Mouse (Mus musculus) heart, adult 2 months (tissue): Measurements from ENCODE around the gene Olfr223.

Source experiments
- CTCF ChIP-seq: fragments of 200-600 bp; IDR thresholded peaks from 2 replicates; pipeline ENCODE4 v1.8.1; 2022; ENCODE audit warnings: antibody characterized with exemption, mild to moderate bottlenecking, moderate library complexity
- EP300 ChIP-seq: fragments of 200-500 bp; IDR thresholded peaks from 2 replicates; pipeline ENCODE4 v1.6.1; 2011; ENCODE audit warnings: low read depth, low read length, control low read depth; ENCODE audit not compliant: insufficient read depth

- TF ChIP-seq CTCF (peak; percentile 69), EP300 (peak; percentile 70; the same call in 1 of the 2 replicates)
These were observed 48.1 kb upstream of the Olfr223 start for GRCm38 (mm10) chr11:59641227-59641626.
